Mouse (Mus musculus) right cerebral cortex, postnatal 25 days (tissue): ENCODE data around the gene Wdr31.

ENCODE experiments used
- DNase-seq: peaks from one replicate; pipeline ENCODE4 v3.0.0; 2022

Gene Wdr31

GRCm38 (mm10) chr4:62437871-62438270 is 32.8 kb downstream of the Wdr31 start:
- no peak for DNase-seq

- no peak for DNase-seq
These were observed 33.4 kb downstream of the Wdr31 start for GRCm38 (mm10) chr4:62437256-62437778.

- no peak for DNase-seq
These were observed 35.6 kb downstream of the Wdr31 start, which contains the start of gene Rnf183 for GRCm38 (mm10) chr4:62435081-62435480. Rnf183 (minus strand) TSS chr4:62435252.

DNA sequence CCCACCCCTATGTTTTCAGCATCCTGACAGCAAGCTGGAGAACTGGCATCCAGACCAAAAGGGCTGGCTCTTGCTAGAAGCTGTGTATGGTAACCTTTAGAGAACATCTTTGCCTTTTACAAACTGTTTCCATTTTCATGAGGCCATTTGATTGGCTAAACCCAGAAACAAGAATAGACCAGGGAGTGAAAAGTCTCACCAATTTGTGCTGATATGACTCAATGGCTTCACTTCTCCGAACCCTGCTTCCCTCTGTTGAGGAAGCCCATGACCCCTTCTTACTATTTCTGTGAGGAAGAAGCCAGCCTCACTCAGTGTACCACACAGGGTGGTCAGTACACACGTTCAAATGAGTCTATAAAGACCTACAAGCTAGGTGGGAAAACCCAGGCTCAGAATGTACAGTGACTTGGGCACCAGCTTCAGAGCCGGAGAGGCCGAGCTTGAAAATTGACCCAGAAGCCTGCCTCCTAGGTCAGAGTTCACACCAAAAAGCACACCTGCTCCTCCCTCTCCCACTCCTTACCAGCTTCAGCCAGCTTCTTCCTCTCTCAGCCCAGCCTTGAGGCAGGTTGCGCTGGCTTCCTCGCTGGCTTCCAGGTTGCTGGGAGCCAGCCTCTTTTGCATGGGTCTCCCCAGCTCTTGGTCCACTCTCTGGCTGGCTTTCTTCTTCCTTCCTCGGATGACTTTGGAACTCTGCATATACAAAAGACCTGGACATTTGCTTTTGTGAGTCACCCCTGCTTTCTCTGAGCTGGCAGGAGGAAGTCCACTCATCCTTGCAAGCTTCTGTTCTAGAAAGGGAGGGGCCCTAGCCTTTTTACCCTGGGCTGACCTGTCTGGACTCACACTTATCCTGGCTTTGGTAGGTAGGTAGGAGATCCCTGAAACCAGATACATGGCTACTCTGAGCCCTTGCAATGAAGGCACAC is 36.5 kb downstream of the Wdr31 start:
- no peak for DNase-seq

DNA sequence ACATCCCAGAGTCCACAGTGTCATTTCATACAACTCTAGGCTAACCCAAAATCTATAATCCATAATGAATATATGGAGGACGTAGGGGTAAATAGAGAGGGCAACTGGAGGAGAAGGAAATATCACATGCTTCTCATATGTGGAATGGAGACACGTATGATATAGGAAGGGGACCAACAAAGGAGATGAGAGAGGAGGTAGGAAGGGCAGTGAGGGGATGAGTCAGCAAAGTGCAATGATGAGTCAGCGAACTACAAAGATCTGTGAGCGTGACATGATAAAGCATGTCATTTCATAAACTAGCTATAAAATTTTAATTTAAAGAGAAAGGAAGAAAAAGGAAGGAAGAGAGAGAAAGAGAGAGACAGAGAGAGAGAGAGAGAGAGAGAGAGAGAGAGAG is 39.2 kb downstream of the Wdr31 start:
- no peak for DNase-seq

DNA sequence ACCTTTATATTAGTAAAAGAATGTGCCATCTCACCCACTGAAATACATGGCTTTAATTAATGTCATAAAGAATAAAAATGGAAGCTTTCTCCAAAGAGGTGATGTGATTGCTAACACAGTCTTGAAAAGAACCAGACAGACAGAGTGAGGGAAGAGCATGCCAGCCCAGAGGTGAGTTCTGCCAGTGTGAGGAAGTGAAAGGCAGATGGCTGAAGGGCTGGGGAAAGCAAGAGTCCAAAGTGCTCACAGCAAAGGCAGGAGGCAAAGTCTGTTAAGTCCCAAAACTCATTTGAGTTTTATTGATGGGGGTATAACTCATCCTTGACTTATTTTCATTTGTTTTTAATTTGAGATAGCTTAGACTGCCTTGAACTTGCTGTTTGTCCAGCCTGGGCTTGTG is 40.0 kb downstream of the Wdr31 start:
- no peak for DNase-seq

DNA sequence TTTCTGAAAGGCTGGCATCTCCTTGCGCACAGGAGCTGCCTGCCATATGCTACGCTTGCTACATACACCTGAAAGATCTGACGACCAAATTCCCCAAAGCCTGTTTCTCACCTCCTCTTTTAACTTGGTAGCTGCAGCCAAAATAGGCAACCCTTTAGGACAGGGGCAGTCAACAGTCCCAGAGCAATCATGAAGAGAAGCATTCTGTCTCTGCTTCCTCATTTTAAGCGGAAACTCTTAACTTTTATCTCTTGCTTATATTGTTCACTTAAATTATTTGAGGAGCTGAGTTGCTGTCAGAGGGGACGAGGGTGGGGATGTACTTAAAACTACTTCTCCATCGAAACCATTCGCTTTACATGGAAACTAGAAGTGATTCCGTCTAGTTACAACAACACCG is 41.1 kb downstream of the Wdr31 start:
- no peak for DNase-seq

- DNase-seq, result no peak
These were observed 42.5 kb downstream of the Wdr31 start for GRCm38 (mm10) chr4:62427978-62428758.

- no peak for DNase-seq
These were observed 44.8 kb downstream of the Wdr31 start for GRCm38 (mm10) chr4:62425891-62426290.

DNA sequence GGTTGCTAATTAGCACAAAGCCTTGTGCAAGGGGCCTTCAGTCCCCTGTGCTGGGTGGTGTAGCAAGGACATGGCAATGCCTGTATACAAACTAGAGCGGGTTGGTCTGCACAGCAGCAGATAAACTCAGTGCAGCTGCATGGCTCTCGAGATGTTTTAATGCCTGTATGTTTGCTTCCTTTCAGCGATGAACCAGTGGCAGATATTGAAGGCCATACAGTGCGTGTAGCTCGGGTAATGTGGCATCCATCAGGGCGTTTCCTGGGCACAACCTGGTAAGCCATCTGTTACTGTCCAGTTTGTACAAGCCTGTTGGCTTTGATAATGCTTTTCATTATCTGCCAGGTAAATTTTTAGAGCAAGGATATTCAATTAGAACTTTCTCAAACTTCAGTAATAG is 51.6 kb downstream of the Wdr31 start:
- DNase-seq, result no peak

GRCm38 (mm10) chr4:62418448-62418847 is 52.2 kb downstream of the Wdr31 start:
- no peak for DNase-seq

- DNase-seq, result no peak
These were observed 59.1 kb downstream of the Wdr31 start for GRCm38 (mm10) chr4:62411606-62412005.

- DNase-seq, result no peak
These were observed 60.4 kb downstream of the Wdr31 start for GRCm38 (mm10) chr4:62410325-62410724.

DNA sequence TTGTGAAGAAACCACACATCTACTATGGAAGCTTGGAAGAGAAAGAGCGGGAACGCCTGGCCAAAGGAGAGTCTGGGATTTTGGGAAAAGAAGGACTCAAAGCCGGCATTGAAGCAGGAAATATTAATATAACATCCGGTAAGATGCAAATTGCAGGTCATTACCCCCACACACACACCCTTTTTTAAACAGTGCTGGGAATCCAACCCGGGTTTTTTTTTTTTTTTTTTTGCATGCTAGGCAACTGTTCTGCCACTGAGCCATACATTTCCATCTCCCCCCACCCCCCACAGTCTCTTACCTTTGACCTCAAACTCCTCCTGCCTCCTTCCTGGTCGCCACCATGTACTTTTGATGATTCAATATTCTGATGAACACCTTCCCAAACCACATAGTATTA is 61.1 kb downstream of the Wdr31 start:
- no peak for DNase-seq

- peak; percentile 97 for DNase-seq
These were observed 62.0 kb downstream of the Wdr31 start, which contains the start of the genes Cdc26 and Prpf4 for GRCm38 (mm10) chr4:62408601-62409282. Cdc26 (minus strand) TSS chr4:62408642. Prpf4 (plus strand) TSS chr4:62408797.

DNA sequence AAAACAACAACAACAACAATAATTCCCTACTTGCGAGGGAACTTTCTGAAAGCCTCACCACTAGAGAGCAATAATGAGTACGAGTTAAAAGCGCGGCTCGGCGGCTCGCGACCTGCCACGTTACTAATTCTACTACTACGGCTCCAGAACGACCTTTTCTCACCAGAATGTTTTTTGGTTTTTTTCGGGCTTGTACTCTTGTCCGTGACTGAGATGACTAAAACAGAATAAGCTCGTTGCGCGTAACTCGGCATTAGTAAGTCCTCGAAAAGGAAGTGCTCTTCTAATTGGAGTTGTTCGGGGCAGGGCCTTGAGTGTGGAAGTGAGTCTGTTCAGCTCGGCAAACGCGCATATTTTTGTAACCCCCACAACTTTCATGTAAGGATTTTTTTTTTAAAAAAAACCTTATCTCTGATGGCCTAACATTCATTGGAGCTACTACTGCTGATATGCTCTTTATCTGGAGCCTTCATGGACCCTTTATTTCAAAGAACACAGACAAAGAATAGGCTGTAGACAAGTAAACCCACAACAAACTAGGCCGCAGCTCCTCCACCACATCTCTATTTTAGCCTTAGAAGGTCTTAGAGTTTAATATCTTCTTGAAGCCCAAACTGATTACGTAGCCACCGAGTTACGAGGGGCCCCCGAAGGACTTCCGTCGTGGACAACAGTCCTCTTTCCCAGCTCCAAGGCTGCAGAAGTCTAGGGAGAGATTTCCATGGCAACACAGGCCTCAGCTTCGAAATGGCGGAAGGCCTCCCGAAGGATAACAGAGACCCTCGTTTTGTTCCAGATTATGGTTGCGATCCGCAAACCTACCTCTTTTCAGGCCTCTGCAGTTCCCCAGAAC is 62.7 kb downstream of the Wdr31 start:
- DNase-seq, result peak; percentile 45

DNA sequence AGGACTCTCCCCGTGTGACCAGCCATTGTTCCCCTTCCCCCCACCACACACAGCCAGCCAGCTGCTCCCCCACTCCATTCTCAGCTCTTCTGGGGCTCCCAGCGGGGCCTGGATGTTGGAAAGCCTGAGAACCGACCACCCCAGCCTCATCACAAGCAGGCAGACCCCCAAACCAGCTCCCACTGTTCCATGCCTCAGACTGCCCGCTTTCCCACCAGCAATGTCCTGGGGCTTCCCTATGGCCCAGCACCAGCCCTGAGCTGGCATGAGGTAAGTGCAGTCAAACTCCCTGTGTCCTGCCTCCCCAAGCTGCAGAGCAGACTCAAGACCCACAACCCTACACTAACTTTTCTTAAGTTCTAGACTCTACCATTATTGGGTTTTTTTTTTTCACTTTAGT is 64.6 kb downstream of the Wdr31 start:
- no peak for DNase-seq

- DNase-seq, result no peak
These were observed 71.7 kb downstream of the Wdr31 start for GRCm38 (mm10) chr4:62398956-62399355.
